Mouse (Mus musculus) brain, adult 2 months (tissue): ENCODE measurements around the gene Myo3a.

Experiments
- DNase-seq: peaks from one replicate; pipeline ENCODE4 v3.0.0; 2011; ENCODE audit warnings: low read depth, low spot score

The Myo3a gene

DNA sequence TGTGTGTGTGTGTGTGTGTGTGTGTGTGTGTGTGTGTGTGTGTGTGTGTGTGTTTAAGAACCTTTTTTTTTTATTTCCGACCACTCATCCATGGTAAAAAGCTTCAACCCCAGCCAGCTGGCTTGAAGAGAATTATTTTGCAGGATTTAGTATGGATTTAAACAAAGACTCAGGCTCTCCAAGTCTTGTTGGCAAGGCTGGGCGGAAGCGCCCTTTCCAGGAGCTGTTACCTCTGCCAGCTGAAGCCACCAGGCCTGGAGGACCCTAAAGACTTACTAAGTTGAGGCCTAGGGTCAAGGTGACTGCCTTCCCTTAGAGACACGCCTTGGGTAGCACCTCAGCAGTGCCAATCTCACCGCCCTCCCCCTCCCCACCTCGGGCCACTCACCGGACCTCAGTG is 393.2 kb downstream of the Myo3a start:
- no peak for DNase-seq

DNA sequence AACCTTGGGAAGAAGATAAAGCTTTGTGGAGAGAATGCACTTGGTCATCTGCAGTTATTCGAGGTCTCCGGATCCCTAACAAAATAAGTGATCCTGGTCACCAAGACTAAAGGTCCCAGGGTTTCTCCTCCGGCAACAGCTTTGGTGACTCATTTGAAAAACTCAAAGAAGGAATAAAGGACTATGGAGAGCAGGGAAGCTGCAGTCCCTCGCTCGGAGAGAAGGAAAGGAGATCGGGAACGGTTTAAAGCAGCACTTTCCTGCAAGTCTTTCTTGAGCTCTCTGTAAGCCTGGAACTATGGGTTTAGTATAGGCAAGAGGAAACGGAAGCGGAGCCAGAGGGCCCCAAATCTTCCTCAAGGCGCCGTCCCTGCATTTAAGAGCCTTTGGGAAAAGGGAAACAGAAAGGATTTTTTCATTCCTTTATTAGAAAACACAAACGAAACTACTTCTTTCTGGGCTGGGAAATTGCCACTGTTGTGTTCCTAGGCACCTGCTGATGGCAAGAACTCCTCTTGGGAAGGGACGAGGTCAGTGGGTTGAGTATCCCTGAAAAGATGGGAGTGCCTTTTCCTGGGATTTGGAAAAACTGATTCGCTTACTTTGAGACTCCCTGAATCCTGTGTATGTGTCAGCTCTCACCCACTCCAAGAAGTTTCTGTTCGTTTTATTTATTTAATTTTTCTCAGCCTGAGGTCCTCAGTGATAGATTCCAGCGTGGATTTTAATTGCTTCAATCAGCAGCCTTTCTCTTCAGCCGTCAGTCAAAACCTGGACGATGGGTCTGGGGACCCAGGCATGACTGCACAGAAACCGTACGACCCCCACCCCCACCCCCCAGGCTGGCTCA is 393.9 kb downstream of the Myo3a start:
- DNase-seq, result peak; percentile 17

DNA sequence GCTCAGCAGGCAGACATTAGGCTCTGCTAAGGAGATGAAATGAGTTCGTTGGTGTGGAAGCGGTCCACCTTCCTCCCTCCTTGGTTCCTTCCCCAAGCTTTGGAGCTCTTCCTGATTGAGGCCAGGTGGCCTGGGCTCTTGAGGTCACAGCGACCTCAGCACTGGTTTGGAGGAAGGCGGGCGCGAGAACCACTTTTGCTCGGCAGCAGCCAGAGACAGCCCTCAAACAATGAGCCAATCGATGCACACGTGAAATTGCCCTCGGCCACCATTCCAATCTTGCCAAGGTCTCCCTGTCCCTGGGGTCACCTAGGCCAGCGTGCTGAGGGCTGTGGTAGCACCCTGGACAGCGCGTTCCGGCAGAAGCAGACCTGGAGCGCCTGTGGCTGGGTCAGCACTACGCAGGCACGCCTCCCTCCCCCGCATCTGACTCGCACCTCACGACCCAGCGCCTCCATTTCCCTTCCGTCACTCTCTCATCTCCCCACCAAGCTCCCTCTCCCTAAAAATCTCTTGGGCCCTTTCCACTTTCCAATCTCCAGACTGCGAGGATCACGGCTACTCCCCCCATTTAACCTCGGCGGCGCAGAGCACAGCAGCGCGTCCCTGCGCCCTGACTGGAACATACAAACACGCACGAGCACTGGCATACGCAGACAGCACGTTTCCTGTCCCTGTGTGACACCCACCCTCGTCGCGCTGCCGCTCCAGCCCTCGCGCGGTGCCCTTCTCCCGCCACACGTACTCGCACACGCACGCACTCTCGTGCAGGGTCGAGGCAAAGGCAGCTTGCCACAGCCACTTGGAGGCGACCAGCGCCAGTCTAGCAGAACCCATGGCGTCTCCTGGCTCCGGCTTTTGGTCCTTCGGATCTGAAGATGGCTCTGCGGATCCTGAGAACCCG is 394.8 kb downstream of the Myo3a start, which contains the start of gene Gad2:
TSS of gene Gad2 (plus strand) at position 378 of the 904 bp plus-strand sequence.
- DNase-seq, result peak; percentile 75

DNA sequence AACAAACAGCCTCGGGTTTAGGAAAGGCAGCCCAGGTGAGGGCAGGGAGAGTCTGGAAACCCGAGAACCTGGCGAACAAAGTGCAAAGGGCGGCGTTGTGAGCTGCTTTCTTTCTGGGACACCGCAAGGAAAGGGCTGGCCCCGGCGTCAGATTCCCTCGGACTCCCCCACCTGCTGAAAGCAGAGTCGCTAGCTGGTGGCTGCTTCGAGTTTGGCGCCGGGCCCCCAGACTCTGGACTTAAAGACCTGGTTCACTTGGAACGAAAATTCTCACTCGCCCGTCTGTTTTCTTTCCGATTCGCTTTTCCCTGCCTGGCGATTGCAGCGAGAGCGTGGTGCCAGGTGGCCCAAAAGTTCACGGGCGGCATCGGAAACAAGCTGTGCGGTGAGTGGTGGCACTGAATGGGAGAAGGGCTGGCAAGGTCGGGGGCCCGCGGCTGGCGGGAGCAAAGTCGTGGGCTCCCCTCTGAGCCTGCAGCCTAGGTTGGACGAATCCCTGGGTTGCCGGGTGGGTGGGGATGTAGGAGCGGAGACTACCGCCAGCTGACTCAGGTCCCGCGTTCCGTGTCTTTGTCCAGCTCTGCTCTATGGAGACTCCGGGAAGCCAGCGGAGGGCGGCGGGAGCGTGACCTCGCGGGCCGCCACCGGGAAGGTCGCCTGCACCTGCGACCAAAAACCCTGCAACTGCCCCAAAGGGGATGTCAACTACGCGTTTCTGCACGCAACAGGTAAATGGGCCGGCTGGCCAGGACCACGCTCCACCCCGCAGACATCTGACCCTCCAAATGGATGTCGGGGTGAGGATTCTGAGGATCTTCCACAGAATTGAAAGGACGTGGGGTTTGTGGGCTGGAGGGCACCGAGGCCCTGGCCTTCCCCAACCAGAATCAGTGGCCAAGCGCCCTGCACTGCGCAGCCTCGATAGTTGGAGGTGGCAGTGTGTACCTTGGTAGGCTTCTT is 396.1 kb downstream of the Myo3a start:
- peak; percentile 16 for DNase-seq

DNA sequence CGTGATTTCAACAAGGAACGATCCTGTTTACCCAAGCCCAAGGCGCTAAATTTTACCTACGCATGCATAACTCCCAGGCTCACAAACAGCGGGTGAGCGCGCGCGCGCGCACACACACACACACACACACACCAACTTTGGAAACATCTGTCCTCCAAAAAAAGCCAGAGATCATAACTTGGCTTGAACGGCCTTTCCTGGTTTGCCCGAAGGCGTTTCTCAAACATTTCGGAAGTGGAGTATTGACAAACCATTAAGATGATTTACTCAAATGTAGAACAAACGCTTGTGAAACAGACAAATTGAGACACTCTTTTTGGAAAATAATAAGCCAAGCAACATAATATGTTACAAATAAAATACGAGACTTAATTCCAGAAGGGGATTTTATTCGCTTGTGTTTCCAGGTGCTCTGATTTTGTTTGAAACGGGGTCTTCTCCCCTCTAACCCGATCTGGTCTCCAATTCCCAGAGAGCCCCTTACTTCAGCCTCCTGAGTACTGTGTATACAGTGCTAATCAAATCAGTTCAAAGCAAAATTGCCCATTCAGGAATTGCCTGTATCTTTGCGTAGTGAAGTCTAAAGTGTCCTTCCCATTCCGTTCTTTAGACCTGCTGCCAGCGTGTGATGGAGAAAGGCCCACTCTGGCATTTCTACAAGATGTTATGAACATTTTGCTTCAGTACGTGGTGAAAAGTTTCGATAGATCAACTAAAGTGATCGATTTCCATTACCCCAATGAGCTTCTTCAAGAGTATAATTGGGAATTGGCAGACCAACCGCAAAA is 397.1 kb downstream of the Myo3a start:
- DNase-seq, result peak; percentile 15

DNA sequence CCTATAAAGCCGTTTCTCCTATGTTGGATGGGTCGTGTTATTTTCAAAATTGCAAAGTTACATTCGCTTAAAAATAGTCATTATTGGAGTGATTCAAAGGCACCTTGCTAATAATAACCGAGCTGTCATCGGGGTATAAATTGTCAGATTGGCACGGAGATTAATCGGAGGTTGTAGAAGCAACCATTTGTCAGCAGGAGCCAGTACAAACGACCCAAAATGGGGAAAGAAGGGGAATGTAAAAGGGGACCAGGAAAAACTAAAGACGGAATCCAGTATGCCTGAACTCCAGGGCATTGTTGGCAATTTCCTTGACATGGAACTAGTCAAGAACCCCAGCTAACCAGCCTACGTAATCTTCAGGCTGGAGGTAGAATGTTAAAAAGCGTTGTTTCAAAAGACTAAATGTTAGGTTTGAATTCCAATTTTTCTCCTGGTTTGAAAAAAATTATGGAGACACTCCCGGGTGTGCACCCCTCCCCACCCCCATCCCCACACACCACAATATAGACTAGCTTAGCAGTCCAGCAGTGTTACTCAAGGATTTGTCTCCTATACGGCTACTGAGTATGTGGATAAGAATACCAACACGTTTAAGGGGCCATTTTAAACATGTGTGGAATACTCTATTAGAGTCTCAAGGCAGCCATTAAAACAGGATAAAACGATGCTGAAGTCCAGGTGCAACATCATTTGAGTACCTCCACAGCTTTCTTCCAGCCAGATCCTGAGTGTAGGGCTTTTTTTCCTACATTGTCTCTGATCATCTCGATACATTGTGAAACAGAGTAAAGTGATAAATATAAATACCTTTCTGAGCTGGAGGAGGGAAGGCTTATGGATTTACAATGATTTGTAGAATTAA is 398.0 kb downstream of the Myo3a start:
- no peak for DNase-seq

DNA sequence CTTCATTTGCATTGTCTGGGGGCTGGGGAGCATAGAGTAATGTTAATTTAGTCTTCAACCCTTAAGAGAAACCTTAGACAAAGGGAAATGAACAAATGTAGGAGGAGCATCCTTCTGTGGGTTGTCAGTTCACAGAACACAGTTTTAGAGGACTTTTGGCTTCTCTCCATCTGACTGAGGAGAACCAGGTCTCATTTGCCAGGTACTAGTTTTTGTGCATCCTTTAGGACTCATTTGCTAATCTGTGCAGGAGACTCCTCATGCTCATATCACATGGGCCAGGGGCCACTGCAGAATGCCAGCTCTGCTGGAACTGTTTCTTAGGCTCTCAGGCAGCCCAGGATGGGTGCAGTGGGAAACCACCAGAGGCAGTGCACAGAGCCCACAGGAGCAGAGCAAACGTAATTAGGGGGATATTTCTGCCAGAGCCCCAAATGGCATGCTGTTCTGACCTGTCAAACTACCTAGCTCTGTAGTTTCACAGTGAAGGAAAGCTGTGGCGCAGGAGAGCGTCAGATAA is 399.9 kb downstream of the Myo3a start:
- peak; percentile 56 for DNase-seq

DNA sequence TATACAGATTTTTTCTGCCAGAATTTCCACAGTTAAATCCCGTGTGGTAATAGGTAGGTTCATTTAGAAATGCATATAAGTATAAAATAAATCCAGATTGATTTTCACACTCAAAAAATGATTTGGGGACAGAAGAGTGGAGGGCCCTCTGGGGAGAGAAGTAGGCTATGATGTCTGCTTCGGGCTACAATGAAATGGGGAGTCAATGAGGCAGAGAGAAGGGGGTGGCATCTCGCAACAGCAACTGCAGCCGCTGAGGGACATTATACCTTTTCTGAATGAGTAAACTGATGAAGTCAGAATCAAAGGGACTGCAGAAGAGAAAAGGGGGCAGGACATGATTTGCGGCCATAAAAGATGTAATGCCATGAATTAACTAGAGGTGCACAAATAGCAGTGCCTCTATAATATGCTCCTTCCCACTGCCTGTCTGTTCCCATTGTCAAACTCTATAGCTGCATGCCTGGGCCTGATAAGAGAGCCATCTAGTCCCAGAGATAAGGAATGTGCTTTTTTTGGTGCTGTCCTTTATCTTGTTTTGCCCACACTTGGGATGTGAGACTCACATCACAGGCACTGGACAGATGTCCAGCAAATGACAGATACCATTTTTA is 400.6 kb downstream of the Myo3a start:
- DNase-seq, result no peak

DNA sequence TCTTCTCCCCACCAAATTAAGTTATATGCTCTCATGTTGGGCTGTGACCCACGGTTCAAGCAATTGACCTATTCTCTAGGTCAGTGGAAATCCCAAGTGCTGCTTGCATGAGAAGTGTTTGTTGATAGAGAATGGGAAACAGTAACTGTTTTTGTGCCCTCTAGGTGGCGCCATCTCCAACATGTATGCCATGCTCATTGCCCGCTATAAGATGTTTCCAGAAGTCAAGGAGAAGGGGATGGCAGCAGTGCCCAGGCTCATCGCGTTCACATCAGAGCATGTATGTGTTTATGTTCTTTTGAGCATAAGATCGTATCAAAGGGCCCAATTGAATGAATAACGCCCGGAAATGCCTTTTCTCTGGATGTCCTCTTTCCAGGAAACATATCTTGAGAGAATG is 407.5 kb downstream of the Myo3a start:
- DNase-seq, result peak; percentile 35

DNA sequence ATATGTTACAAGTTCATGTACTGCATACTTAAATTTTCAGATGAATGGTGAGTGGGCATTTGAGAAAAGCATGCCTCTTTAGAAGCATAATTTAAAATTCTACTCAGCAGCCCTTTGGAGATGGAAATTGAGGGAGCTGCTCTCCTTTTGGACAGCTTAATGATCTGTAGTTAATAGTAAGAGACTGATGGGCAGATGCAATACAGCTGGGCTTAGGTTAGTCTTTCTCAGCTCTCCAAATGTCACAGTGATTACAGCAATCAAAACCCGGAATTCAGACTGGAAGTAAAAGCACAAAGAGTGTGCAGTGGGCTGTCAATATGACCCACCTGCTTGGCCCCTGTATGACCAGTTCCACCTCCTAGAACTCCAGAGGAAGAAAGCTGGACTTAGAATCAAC is 418.8 kb downstream of the Myo3a start:
- DNase-seq, result no peak

DNA sequence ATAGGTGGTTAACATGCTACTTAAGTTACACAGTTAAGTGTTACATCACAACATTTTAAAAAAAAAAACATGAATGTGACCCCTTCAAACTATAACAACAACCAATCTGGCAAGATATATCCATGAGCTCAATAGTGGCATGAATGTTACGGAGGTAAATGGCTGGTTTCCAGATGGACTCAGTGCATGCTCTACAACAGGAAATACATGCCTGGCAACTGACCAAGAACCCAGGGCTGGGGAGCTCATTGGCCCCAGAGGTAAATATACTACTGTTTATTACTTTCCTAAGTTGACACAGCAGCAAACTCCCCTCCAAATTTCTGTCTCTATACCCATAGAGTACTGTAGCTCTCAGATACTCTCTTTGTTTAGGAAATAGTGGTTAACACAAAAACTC is 421.1 kb downstream of the Myo3a start:
- DNase-seq, result no peak

DNA sequence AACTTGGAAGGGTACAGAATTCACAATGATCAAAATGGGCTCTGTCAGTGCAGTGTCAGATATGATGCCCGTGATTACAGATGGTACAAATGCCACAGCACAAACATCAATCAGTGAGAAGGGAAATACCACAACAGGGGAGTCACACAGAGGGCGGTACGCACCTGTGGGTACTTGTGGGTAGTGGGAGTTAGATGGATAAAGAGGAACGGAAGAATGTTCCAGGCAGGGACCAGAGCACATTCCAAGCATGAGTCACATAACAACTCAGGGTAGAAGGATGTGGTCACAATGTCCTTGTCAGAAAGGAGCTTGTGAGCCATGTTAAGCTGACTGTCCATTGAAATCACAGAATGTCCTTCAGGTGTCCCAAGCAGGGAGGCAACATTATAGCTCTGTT is 424.5 kb downstream of the Myo3a start:
- DNase-seq, result no peak

DNA sequence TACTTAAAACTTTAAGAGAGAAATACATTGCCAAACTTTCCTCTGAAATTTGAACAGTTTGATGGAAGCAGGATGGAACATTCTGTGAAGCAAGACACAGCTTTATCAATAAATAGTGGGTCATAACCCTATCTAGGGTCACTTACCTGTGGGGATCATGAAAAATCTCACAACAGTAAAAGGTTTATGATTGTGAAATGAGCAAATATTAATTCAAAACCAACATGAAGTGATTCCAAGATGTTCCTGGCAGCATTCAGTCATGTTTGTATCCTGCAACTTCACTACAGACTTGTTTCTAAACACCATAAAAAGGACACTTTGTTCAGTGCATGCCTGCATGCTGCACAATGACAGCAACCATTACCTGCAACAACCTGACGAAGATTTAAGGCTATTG is 436.4 kb downstream of the Myo3a start:
- DNase-seq, result no peak
